In genomic region chr10:42678755-42679364, GRCm38 (mm10) we compare ENCODE assay signal across 8 mouse cellular contexts.
DNase-seq lines count a peak whose midpoint lies in the region; ATAC-seq lines count a peak whose summit lies in the region.

No protein-coding gene starts in this region.

- H3K27me3 ChIP-seq in embryonic facial prominence, embryonic 14.5 days (replicated peaks; ENCODE audit: control insufficient read depth, insufficient read depth, low read length), result peaks cover 8% of the 10 kb centered on the region; the same call in 1 of the 2 replicates
- peaks cover 3% of the 10 kb centered on the region; the same call in 1 of the 2 replicates for H3K27me3 ChIP-seq in kidney, embryonic 14.5 days (ENCODE audit: control insufficient read depth, insufficient read depth, low read length)
- peaks cover 4% of the 10 kb centered on the region; the same call in 1 of the 2 replicates for H3K27me3 ChIP-seq in limb, embryonic 15.5 days

- H3K4me3 ChIP-seq in embryonic facial prominence, embryonic 14.5 days (ENCODE audit: low read depth, low read length), result peak overlapping the region; percentile 93
- H3K4me3 ChIP-seq in kidney, embryonic 14.5 days (ENCODE audit: low read length), result peak overlapping the region; percentile 86
- peak overlapping the region; percentile 95 for H3K4me3 ChIP-seq in limb, embryonic 15.5 days

- peaks cover 10% of the 10 kb centered on the region for H3K4me1 ChIP-seq in embryonic facial prominence, embryonic 14.5 days (ENCODE audit: control insufficient read depth, insufficient read depth, low read length)
- no peaks in the 10 kb centered on the region for H3K4me1 ChIP-seq in kidney, embryonic 14.5 days (ENCODE audit: control insufficient read depth, insufficient read depth, low read length)
- H3K4me1 ChIP-seq in limb, embryonic 15.5 days, result no peaks in the 10 kb centered on the region

- peak; percentile 98 for ATAC-seq in embryonic facial prominence, embryonic 14.5 days (ENCODE audit: low read depth)
- peak; percentile 96 for ATAC-seq in kidney, embryonic 14.5 days (ENCODE audit: low FRiP score, low TSS enrichment)
- peak; percentile 90 for ATAC-seq in limb, embryonic 15.5 days (ENCODE audit: insufficient number of reproducible peaks, low FRiP score, low TSS enrichment, low read depth)

- no peak overlapping the region for H3K27ac ChIP-seq in embryonic facial prominence, embryonic 14.5 days (replicated peaks; ENCODE audit: low read depth, low read length)
- H3K27ac ChIP-seq in kidney, embryonic 14.5 days (ENCODE audit: low read depth, low read length), result no peak overlapping the region
- H3K27ac ChIP-seq in limb, embryonic 15.5 days, result no peak overlapping the region

- H3K36me3 ChIP-seq in embryonic facial prominence, embryonic 14.5 days (ENCODE audit: control insufficient read depth, insufficient read depth, low read length), result no peaks in the 10 kb centered on the region
- H3K36me3 ChIP-seq in kidney, embryonic 14.5 days (ENCODE audit: control insufficient read depth, insufficient read depth, low read length), result no peaks in the 10 kb centered on the region
- H3K36me3 ChIP-seq in limb, embryonic 15.5 days, result no peaks in the 10 kb centered on the region; the same call in 1 of the 2 replicates

- no peaks in the 10 kb centered on the region for H3K9me3 ChIP-seq in embryonic facial prominence, embryonic 14.5 days (ENCODE audit: control insufficient read depth, low read length)
- H3K9me3 ChIP-seq in kidney, embryonic 14.5 days (ENCODE audit: control insufficient read depth, low read length), result no peaks in the 10 kb centered on the region
- H3K9me3 ChIP-seq in limb, embryonic 15.5 days, result no peaks in the 10 kb centered on the region

- H3K4me2 ChIP-seq in embryonic facial prominence, embryonic 14.5 days (ENCODE audit: low read depth, low read length), result peak overlapping the region; percentile 85
- H3K4me2 ChIP-seq in kidney, embryonic 14.5 days (replicated peaks; ENCODE audit: low read depth, low read length), result peak overlapping the region; percentile 89
- H3K4me2 ChIP-seq in limb, embryonic 15.5 days, result peak overlapping the region; percentile 89

- peak overlapping the region; percentile 77 for H3K9ac ChIP-seq in embryonic facial prominence, embryonic 14.5 days (ENCODE audit: low read depth, low read length)
- peak overlapping the region; percentile 75 for H3K9ac ChIP-seq in kidney, embryonic 14.5 days (ENCODE audit: low read depth, low read length)
- peak overlapping the region; percentile 63 for H3K9ac ChIP-seq in limb, embryonic 15.5 days

- WGBS in embryonic facial prominence, embryonic 14.5 days, result 1% methylated on average over 33 of the region's 56 CpGs
- WGBS in kidney, embryonic 14.5 days, result under 1% methylated on average over 56 of the region's 56 CpGs
- WGBS in limb, embryonic 15.5 days, result under 1% methylated on average over 56 of the region's 56 CpGs

- DNase-seq in 3T3-L1 (ENCODE audit: low read depth, low spot score), result peak; percentile 85
- peak; percentile 61 to 79 for DNase-seq in adrenal gland, postnatal 4 days (ENCODE audit: low spot score in 2 of 2)
- peak; percentile 94 for DNase-seq in embryonic facial prominence, embryonic 14.5 days (ENCODE audit: low spot score)
- DNase-seq in heart, adult 9 months (ENCODE audit: low spot score in 2 of 2), result peak; percentile 89 to 91
- peak; percentile 74 to 87 for DNase-seq in monocyte, adult 2 months (ENCODE audit: low read depth in 1 of 2, low spot score in 2 of 2)
- DNase-seq in spleen, postnatal 36 days (ENCODE audit: low spot score in 2 of 2), result peak; percentile 92 to 93
